Mouse (Mus musculus) adrenal gland, postnatal 25 days (tissue): ENCODE results near the gene Cplane1. TPM values are rescaled to one million over a fixed set of nuclear protein-coding genes. Genes with fewer than 3 reads are reported as not detected.
"Not testable (repeated sequence)": the region's sequence is repeated elsewhere in the genome, so short reads cannot be mapped to it uniquely, and the experiment has no call there.

Experiments used
- DNase-seq: peaks from one replicate; pipeline ENCODE4 v3.0.0; 2021; ENCODE audit warnings: mixed read lengths
- long read RNA-seq: library from polyadenylated mRNA; stranded (forward); transcript quantifications from one replicate; pipeline ENCODE4 v2.0.0, GENCODE M21; 2021
- total RNA-seq: library from RNA; stranded (reverse); gene quantifications from 2 replicates; pipeline ENCODE4 v1.2.3, GENCODE M21; 2021

Cplane1 gene
- total RNA-seq, result 11.1 and 13.6 TPM in 2 replicates
- long read RNA-seq, result 0 reads

- DNase-seq, result peak; percentile 98
Measured at GRCm38 (mm10) chr15:8168591-8169265, at the start of gene Cplane1. TSS of gene Cplane1 (plus strand) at chr15:8169106.

GRCm38 (mm10) chr15:8129281-8129680 lies 39.6 kb upstream of the Cplane1 start:
- DNase-seq, result no peak

GRCm38 (mm10) chr15:8131268-8131667 lies 37.6 kb upstream of the Cplane1 start:
- no peak for DNase-seq

GRCm38 (mm10) chr15:8131761-8132160 lies 37.1 kb upstream of the Cplane1 start:
- DNase-seq, result no peak

- no peak for DNase-seq
Measured at GRCm38 (mm10) chr15:8135606-8136005, 33.3 kb upstream of the Cplane1 start.

GRCm38 (mm10) chr15:8161841-8162240 lies 7.1 kb upstream of the Cplane1 start:
- DNase-seq, result no peak

- no peak for DNase-seq
Measured at GRCm38 (mm10) chr15:8169266-8169746, 400 bp downstream of the Cplane1 start.

GRCm38 (mm10) chr15:8189563-8189962 lies 20.7 kb downstream of the Cplane1 start:
- DNase-seq, result no peak

- DNase-seq, result no peak
Measured at GRCm38 (mm10) chr15:8190435-8190834, 21.5 kb downstream of the Cplane1 start.

GRCm38 (mm10) chr15:8200317-8200716 lies 31.4 kb downstream of the Cplane1 start:
- no peak for DNase-seq

- no peak for DNase-seq
Measured at GRCm38 (mm10) chr15:8208362-8208761, 39.5 kb downstream of the Cplane1 start.

- DNase-seq, result no peak
Measured at GRCm38 (mm10) chr15:8214811-8215210, 45.9 kb downstream of the Cplane1 start.

- not testable (repeated sequence) for DNase-seq
Measured at GRCm38 (mm10) chr15:8234167-8234566, 65.3 kb downstream of the Cplane1 start.

GRCm38 (mm10) chr15:8265946-8266345 lies 97.0 kb downstream of the Cplane1 start:
- no peak for DNase-seq

- no peak for DNase-seq
Measured at GRCm38 (mm10) chr15:8267211-8267610, 98.3 kb downstream of the Cplane1 start.

- no peak for DNase-seq
Measured at GRCm38 (mm10) chr15:8268231-8268630, 99.3 kb downstream of the Cplane1 start.

- DNase-seq, result no peak
Measured at GRCm38 (mm10) chr15:8271952-8272351, 103.0 kb downstream of the Cplane1 start.

- DNase-seq, result not testable (repeated sequence)
Measured at GRCm38 (mm10) chr15:8277916-8278315, 109.0 kb downstream of the Cplane1 start.

GRCm38 (mm10) chr15:8279320-8279779 lies 110.4 kb downstream of the Cplane1 start:
- DNase-seq, result peak; percentile 25

- peak; percentile 76 for DNase-seq
Measured at GRCm38 (mm10) chr15:8279929-8280610, 111.2 kb downstream of the Cplane1 start.

- no peak for DNase-seq
Measured at GRCm38 (mm10) chr15:8281701-8282100, 112.8 kb downstream of the Cplane1 start.

GRCm38 (mm10) chr15:8282155-8282554 lies 113.2 kb downstream of the Cplane1 start:
- no peak for DNase-seq

- DNase-seq, result no peak
Measured at GRCm38 (mm10) chr15:8291251-8291650, 122.3 kb downstream of the Cplane1 start.

- no peak for DNase-seq
Measured at GRCm38 (mm10) chr15:8294150-8294549, 125.2 kb downstream of the Cplane1 start.
